Mouse (Mus musculus): ENCODE measurements around the gene Ccdc28b.

The Ccdc28b gene

GRCm38 (mm10) chr4:129623681-129624091, at the start of gene Ccdc28b:
Ccdc28b (minus strand) TSS chr4:129623947.
- DNase-seq, result peak; percentile 67

GRCm38 (mm10) chr4:129672878-129673449, 49.2 kb upstream of the Ccdc28b start:
- no peak for DNase-seq

GRCm38 (mm10) chr4:129672083-129672877, 48.5 kb upstream of the Ccdc28b start, which contains the start of gene Kpna6:
Kpna6 (minus strand) TSS chr4:129672767.
- DNase-seq, result peak; percentile 95

GRCm38 (mm10) chr4:129671491-129672082, 47.8 kb upstream of the Ccdc28b start:
- peak; percentile 55 for DNase-seq

GRCm38 (mm10) chr4:129662255-129662813, 38.6 kb upstream of the Ccdc28b start:
- DNase-seq, result no peak

- no peak for DNase-seq
These were observed 37.8 kb upstream of the Ccdc28b start for GRCm38 (mm10) chr4:129661584-129661983.

- DNase-seq, result no peak
These were observed 31.0 kb upstream of the Ccdc28b start for GRCm38 (mm10) chr4:129654770-129655169.

GRCm38 (mm10) chr4:129650359-129650758, 26.6 kb upstream of the Ccdc28b start:
- no peak for DNase-seq

- DNase-seq, result no peak
These were observed 24.9 kb upstream of the Ccdc28b start for GRCm38 (mm10) chr4:129648656-129649055.

- no peak for DNase-seq
These were observed 21.5 kb upstream of the Ccdc28b start for GRCm38 (mm10) chr4:129645204-129645603.

GRCm38 (mm10) chr4:129641756-129642155, 18.0 kb upstream of the Ccdc28b start:
- peak; percentile 19 for DNase-seq

- peak; percentile 96 for DNase-seq
These were observed 17.1 kb upstream of the Ccdc28b start, which contains the start of gene Txlna for GRCm38 (mm10) chr4:129640638-129641467. Txlna (minus strand) TSS chr4:129641065.

- DNase-seq, result no peak
These were observed 16.4 kb upstream of the Ccdc28b start for GRCm38 (mm10) chr4:129640101-129640637.

GRCm38 (mm10) chr4:129639221-129639620, 15.5 kb upstream of the Ccdc28b start:
- no peak for DNase-seq

GRCm38 (mm10) chr4:129633852-129634251, 10.1 kb upstream of the Ccdc28b start:
- DNase-seq, result no peak

- no peak for DNase-seq
These were observed 8.1 kb upstream of the Ccdc28b start for GRCm38 (mm10) chr4:129631867-129632266.

- peak; percentile 53 for DNase-seq
These were observed 7.2 kb upstream of the Ccdc28b start for GRCm38 (mm10) chr4:129630944-129631343.

GRCm38 (mm10) chr4:129626035-129626434, 2.3 kb upstream of the Ccdc28b start:
- DNase-seq, result no peak

- DNase-seq, result no peak
These were observed 1.7 kb upstream of the Ccdc28b start for GRCm38 (mm10) chr4:129625496-129625895.

- peak; percentile 40 for DNase-seq
These were observed 1.3 kb upstream of the Ccdc28b start for GRCm38 (mm10) chr4:129625029-129625370.

- peak; percentile 80 for DNase-seq
These were observed 708 bp upstream of the Ccdc28b start for GRCm38 (mm10) chr4:129624281-129625028.

All from kidney, adult 18-20 months (tissue).